Mouse (Mus musculus) kidney, postnatal 25 days (tissue): ENCODE measurements around the gene Fgfr2.

ENCODE experiments used
- DNase-seq, 2 experiments: peaks; one replicate each; pipeline ENCODE4 v3.0.0; 2021; ENCODE audit warnings: mixed read lengths in 2 of 2

The Fgfr2 gene

GRCm38 (mm10) chr7:133040688-133041345 is 82.3 kb downstream of the Fgfr2 start:
- DNase-seq: peak; percentile 62 to 70

DNA sequence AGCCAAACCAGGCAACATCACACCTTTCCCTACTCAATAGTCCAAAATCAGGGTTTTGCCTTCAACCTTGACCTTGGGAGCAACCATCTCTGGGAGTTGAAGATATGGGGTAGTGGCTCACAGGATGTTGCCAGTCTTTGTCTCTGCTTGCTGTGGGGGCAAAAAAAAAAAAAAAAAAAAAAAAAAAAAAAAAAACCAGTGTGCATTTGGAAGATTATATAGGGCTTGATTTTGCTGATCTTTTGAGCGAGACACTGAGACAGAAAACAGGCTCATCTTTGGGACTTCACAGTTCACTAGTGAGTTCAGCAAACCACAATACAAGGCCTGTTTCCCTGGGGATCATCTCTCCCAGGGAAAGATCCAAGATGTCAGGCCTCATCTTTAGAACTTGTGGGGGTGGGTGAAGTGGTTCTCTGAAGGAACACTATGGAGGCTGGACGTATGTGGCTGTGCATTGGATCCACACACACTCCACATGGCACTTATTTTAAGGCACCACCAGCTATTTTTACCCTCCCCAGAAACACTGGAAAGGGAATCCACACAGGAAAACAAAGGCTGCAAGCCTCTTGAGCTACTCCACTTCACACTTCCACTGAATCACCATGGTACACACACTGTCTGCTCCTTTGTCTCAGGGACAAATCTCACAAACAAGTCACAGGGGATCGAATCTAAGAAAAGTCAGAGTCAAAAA is 83.4 kb downstream of the Fgfr2 start:
- no peak for DNase-seq

DNA sequence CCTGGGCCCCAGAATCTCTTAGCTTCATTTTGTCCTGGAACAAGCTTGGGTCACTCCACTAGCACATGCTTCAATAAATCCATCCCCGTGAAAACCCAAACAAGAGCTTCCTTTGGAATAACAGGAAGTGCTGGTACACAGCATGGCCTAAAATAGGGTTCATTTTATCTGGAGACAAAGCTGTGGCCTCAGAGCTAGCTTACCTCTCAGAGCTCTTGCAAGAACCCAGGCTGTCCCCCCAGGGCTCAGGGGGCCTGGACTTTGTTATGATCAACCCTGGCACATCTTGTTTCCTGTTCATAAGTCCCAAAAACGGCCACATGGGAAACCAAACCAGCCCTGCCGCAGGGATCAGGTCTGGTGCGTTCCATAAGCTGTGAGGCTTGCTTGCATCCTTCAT is 85.5 kb downstream of the Fgfr2 start:
- DNase-seq: no peak

DNA sequence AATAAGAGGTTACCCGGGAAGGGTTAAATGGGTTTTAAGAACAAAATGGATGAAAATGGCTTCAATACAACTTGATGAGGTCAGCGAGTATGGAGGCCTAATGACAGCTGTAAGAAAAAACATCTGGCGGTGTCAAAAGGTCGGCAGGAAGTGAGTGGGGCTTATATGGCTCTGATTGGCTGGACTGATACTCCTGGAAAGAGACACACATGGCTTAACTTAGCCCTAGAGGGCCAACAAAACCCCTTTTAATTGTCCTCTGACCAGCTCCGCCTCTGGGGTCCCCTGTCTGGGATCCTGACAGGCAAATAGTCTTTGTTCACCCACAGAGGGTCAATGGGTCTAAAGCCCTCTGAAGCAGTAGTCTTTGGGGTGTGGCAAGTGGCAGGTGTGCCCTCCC is 85.9 kb downstream of the Fgfr2 start:
- peak in 1 of 2 experiments; percentile 38 for DNase-seq

DNA sequence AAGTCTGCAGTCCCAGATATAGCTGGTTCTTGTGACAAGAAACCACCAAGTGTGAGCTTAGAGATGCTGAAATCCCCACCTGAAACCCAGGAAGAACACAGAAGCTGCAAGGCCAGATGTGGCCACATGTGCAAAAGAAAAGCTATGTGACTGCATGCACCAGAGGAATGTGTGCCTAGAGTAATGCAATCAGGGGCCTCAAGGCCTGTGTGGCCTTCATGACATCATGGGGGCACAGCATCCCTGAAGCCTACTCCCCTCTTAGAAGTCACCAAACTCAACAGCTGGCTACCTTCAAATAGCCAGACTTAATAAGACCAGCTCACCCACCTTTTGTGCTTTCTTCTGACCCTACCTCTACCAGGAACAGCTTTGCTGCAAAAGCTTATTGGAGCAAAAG is 87.2 kb downstream of the Fgfr2 start:
- no peak for DNase-seq

GRCm38 (mm10) chr7:133032589-133033203 is 90.5 kb downstream of the Fgfr2 start:
- peak; percentile 65 to 73 for DNase-seq

DNA sequence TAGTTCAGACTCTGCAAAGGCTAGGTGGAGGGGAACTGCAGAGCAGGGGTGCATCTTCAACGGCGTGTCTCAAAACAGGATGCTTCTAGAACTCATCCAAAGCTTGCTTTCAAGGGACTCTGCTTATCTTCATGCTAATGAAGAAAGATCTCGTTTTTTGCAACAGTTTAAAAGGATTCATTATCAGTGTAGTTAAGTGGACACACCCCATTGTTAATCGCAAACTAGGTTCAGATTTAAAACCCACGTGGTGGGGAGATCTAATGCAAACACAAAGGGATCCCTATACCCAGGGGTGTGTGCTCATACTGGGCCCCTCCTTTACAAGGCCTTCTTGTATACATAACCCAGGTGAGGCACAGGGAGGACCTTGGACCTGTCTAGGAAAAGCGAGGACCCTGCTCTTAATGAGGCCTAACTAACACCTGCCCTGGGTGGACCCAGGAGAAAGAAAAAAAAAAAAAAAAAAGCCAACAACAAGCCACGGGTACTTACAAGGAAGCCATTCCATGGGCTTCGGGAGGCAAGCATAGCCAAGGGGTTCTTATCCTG is 93.6 kb downstream of the Fgfr2 start:
- no peak for DNase-seq

GRCm38 (mm10) chr7:133029004-133029403 is 94.1 kb downstream of the Fgfr2 start:
- no peak for DNase-seq

DNA sequence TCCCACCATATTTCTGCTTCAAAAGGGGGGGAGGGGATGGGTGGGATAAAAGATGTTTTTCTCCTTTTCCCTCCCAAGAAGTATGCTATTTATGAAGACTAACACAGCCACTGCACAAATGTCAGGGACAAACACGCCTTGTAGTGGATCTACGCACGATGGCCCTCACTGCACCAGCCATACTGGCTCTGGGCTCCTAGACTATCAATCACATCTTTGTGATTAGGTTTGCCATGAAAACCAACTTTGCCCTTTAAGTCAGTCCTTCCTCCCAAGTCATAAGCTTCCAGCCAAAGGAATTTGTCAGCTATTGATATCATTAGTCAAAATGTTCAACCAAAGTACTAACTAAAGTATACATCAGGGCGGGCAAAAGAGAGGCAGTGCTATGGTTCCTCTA is 95.2 kb downstream of the Fgfr2 start:
- DNase-seq: no peak

- DNase-seq: no peak
Measured at GRCm38 (mm10) chr7:133024694-133025093, 98.5 kb downstream of the Fgfr2 start.

DNA sequence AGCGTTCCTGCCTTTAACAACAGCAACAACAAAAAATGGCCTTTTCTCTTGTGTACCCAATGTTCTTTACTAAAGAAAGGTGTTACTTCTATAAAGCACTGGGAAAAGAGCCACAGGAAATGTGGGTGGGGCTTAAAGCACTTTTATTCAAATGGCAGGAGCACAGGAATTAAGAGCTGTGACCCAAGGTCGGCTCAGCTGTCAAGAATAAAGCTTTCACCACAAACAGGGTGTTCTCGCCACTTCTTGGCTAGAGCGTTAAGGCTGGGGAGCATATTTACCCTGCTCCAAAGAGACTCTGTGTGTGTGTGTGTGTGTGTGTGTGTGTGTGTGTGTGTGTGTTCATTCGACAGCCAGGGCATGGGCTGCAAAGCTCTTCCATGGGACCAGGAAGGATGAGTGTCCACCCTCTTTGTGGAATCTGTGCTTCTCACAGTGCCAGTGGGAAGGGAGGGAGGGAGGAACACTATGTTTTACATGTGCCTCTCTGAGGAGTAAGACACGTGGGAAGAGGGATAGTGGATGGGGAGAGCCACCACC is 103.6 kb downstream of the Fgfr2 start:
- DNase-seq: peak; percentile 54 to 68

- no peak for DNase-seq
Measured at GRCm38 (mm10) chr7:133018961-133019360, 104.2 kb downstream of the Fgfr2 start.

DNA sequence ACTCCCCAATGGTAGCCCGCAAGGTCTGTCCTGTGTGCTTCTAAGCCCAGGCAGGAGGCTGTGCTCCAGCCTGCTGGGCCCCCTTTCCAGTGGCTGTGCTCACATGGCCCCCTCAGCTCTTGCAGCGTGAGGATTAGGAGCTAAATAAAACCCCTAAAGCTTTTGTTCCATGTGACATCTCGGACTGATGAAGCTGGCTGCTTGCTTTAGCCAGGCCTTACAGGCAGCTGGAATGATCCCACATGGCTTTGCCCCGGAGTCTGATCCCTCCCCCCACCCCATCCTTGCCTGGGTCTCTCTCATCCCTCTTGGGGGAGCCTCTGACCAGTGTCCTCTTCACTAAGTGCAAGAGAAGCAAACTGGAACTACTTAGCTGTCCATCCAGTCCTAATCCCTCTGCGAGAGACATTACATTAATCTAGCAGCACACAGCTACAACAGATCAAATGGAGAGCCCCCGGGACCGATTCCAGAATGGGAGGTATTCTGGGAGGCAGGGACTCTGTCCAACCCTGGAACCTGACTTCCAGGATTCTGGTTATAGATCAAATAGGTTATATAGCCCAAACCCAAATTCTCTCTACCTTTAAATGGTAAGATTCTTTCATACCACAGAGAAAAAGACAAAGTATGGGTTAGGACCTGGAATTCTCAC is 107.6 kb downstream of the Fgfr2 start:
- no peak for DNase-seq

DNA sequence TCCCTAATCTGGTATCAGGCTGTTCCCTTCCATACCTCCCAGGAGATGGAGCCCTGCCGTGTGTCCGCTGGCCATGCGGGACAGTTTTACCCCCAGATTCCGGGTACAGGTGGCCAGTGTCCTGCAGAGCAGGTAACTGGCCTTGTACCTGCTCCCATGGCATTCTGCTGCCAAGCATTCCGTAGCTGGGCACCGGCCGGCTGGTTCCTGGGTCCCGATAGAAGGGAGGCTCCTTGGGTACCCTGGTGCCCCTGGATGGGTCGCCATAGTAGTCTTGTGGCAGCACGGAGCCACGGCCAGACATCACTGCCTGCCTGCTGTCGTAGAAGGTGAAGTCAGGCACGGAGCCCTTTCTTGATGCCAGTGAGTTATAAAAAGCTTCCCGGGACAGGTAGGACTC is 108.5 kb downstream of the Fgfr2 start:
- no peak for DNase-seq

- no peak for DNase-seq
Measured at GRCm38 (mm10) chr7:133013923-133014322, 109.2 kb downstream of the Fgfr2 start.

- DNase-seq: no peak
Measured at GRCm38 (mm10) chr7:133012637-133013366, 110.3 kb downstream of the Fgfr2 start.

DNA sequence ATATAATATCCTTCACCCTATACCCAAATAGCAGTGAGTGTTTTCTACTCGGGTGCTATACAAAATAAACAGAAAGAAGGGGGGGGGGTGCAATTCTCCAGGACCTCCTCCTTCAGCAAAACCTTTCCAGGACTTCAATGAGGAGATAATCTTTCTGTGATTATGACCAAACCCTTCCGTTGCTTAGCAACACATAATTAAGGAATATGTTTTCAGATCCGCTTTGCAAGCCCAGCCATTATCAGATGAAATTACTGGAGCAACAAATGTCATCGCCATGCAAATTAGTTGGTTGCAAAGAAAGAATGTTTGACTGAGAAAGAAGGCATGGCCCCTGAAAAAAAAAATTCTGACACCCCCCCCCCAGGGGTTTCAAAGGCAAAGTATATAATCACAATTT is 111.5 kb downstream of the Fgfr2 start:
- no peak for DNase-seq

GRCm38 (mm10) chr7:133011191-133011590 is 112.0 kb downstream of the Fgfr2 start:
- DNase-seq: peak; percentile 36 to 54

GRCm38 (mm10) chr7:133010477-133010876 is 112.7 kb downstream of the Fgfr2 start:
- no peak for DNase-seq

DNA sequence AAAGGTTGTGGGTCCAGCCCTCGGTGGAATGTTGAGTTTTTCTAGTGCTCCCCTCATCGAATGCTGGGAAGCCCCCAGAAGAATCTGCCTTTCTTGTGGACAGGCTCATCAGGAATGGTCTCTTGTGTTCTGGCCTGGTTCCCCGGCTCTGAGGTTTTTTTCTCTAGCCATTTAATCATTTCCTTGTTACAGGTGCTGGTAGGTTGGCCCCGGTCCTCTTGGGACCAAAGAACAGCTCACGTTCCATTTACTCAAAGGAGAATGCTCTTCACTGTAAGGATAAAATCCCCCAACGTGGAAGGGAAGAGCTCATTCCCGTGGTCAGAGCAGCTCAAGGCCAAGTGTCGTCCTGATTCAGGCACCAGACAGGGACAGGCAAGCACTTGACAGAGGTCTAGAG is 113.5 kb downstream of the Fgfr2 start:
- DNase-seq: peak in 1 of 2 experiments; percentile 40

- no peak for DNase-seq
Measured at GRCm38 (mm10) chr7:133008663-133009062, 114.5 kb downstream of the Fgfr2 start.

DNA sequence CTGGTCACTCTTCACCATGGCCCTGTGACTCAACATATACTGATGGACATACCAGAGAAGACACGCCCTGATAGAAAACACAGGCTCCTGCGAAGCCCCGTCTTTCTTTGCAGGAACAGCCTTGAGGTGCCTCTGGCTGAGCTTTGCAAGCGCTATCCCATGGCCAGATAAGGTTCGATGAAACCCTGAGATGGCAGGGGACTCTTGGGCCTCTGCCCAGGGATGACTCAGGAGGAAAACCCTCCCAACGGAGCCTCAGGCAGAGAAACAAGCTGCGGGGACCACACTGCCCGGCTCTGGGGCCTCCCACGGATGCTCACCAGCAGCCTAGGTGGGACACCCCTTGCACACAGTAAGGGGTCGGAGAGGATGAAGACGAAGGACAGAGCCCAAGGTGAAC is 115.8 kb downstream of the Fgfr2 start:
- peak in 1 of 2 experiments; percentile 21 for DNase-seq
